Mouse (Mus musculus) retina, postnatal 7 days (tissue): Measurements from ENCODE around the gene Tmem14a.
A peak's percentile ranks its signal among the peaks of the same experiment; 100 is the strongest.
"Not testable (repeated sequence)": the region's sequence is repeated elsewhere in the genome, so short reads cannot be mapped to it uniquely, and the experiment has no call there.

Experiments used
- DNase-seq: peaks from one replicate; pipeline ENCODE4 v3.0.0-alpha.2; 2012; ENCODE audit warnings: low read depth, low spot score

The Tmem14a gene

DNA sequence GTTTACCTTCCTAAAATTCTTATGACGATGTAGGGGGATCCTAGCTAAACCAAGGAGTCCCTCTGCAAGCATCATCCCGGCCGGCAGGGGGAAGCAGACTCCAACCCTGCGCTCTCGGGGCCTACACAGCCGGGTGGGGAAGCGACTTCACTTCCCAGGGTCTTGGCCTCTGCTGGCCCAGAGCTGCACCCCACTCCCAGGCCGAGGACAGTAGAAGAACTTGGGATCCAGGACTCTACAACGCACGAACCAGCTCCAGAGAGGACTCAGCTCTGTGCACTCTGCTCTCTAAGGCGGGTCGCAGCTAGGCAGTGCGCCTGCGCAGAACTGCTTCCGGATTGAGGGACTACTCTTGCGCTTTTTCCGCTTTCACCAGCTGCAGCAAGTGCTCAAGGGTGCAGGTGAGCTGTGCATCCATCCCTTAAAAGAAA is at the start of gene Tmem14a:
Gene Tmem14a (plus strand): TSS at position 87 of the 431 bp plus-strand sequence.
- DNase-seq, result peak; percentile 71

DNA sequence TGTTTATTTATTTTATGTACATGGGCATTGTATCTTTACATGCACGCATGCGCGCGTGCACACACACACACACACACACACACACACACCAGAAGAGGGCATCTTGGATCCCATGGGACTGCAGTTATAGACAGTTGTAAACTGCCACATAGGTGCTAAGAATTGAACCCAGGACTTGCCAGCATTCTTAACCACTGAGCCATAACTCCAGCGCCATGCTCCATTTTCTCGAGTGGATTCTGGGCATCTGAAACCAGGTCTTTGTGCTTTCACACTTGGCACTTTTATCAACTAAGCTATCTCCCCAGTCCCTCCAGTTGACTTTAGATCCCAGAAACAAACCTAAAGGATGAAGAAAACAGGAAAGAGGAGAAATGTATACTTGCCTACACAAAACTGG is 33.2 kb upstream of the Tmem14a start:
- no peak for DNase-seq

DNA sequence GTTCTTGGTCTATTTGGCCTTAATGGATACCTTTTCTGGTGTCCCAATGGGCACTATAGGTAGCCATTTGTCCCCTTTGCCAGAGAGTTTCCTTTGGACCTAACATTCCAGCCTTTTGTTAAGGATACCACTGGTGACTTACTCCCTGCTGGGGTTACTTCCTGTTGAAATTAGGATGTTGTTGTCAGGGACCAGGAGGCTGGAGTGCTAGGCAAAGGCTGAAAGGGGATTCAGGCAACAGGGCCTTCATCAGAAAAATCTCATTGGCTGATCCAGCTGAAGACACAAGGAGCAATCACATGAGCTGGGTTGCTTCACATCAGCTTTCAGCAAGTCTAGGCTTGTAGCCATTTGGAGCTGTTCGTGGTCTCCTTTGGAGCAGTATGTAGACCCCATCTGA is 12.1 kb upstream of the Tmem14a start:
- no peak for DNase-seq

GRCm38 (mm10) chr1:21213537-21213936 is 4.8 kb upstream of the Tmem14a start:
- not testable (repeated sequence) for DNase-seq

DNA sequence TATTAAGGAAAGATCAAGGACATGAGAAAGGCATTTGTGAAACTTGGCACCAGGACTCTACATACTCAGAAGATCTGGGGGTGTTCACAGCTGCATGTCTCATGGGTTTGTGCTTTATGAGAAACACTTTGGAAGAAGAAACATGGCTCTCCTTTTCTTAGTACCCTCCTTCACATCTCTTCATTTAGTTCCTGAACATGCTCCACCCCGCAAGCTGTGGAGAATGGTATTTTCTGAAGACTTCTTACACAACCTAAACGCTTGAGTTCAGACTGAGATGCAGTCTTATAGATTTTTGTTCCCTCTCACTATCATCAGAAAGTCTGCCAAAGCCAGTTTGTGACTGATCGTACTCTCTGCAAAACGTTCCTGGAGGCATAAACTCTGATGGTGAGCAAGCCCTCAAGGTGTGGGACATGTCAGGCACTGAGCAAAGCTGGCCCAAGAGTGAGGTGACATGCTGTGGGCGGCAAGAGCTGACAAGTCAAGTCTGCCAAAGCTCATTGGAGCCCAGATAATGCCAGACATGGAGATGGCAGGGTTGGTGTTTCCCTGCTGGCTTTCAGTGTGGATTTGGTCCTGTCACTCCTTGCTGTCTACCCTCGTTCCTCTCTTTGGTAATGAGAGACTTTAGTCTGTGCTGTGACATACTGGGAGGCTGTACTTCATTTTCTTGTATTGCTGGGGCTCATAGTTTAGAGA is 4.2 kb upstream of the Tmem14a start:
- not testable (repeated sequence) for DNase-seq

GRCm38 (mm10) chr1:21227756-21228395 is 9.5 kb downstream of the Tmem14a start:
- DNase-seq, result no peak

DNA sequence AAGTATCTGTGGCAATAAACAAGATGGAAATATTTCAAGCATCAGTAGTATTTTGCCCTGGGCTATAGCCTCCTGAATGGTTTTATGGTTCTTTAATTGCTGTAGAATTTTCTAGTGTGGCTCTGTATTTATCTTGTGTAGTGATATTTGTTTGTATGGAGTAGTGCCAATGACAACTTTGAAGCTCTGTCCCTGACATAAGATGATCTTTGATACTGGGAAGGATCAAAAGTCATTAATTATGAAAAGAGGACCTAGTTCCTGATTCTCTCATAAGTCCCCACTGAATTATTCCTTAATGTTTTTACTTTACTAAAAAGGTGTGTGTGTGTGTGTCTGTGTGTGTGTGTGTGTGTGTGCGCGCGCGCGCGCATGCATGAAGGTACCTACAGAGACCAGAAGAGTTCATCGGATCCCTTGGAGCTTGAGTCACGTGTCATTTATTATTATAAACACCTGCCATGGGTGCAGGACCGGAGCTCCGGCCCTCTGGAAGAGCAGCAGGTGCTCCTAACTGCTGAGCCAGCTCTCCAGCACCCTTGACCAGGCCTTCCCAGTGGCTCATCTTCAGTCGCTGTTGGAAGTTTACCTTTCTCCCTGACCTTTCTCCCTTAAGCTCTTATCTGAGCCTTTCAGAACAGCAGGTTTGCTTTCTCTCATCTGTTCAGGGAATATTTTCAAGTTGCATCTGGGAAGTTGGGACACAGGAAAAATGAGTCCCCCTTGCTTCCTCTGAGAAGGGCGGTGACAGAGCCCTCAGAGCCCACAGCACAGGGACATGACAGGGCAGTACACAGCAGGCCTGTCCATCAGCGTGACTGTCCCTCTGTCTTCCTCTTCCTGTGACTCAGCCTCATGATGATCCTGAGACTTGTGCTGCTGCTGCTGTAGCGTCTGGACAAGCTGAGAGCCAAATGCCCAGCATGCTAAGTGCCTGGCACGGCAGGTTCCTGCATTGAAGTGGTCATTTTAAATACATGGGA is 10.7 kb downstream of the Tmem14a start:
- not testable (repeated sequence) for DNase-seq

DNA sequence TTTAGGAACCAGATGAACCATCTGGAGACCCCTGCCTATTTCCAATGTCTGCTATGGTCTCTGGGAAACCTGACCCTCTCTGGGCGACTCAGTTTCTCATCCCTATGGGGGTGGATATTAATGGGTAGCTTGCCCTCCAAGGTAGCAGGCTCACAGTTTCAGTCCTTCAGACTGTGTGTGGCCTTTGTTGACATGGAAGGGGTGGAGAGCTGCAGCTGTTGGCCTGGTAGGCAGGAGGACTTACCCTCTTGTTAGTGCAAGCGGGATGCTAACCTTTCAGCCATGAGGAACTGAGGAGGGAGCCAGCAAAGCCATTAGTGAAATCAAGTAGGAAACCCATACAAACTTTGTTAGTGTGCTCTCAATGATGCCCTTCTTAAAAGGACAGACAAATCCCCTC is 12.0 kb downstream of the Tmem14a start:
- DNase-seq, result no peak

GRCm38 (mm10) chr1:21231744-21232464 is 13.5 kb downstream of the Tmem14a start:
- no peak for DNase-seq

- no peak for DNase-seq
These were observed 14.1 kb downstream of the Tmem14a start for GRCm38 (mm10) chr1:21232516-21232915.

GRCm38 (mm10) chr1:21235359-21235758 is 17.0 kb downstream of the Tmem14a start:
- no peak for DNase-seq

GRCm38 (mm10) chr1:21239911-21240898 is 21.8 kb downstream of the Tmem14a start, which contains the start of gene Gsta3:
Gene Gsta3 (plus strand): TSS chr1:21240589.
- DNase-seq, result no peak

DNA sequence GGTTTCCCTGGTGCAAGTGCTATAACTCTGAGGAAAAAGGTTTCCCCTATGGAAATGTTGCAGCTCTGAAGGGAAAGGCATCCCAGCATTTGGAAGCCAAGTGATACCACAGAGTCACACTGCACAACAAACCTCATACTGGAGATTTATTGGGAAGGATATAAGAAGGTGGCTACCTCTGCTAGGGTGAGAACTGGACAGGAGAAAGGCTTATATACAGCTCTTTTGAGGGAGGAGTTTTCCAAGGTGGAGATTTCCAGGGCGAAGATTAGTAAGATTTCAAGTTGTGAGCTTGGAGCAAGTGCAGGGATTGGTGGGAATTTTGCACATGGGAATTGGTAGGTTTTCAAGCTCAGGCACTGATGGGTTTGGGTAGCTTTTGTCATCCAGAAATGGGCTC is 22.7 kb downstream of the Tmem14a start:
- DNase-seq, result no peak

- DNase-seq, result no peak
These were observed 26.1 kb downstream of the Tmem14a start for GRCm38 (mm10) chr1:21244290-21244960.

DNA sequence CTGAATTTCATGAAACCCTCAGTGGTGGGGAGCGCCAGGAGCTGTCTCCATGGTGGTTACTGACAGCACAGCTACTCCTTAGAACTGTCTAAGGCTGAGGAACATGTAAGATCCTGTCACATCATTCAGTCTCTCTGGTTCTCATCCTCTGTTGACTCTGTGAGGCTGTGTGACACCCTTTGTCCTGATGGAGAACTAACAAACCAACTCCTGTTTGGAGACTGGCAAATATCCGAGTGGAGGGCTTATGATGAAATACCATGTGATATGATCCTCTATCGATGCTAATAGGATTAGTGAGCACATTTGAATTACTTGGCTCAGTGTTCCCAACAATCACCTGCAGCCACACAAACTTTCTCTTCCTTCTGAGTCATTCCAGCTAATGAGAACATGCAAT is 27.8 kb downstream of the Tmem14a start:
- no peak for DNase-seq

DNA sequence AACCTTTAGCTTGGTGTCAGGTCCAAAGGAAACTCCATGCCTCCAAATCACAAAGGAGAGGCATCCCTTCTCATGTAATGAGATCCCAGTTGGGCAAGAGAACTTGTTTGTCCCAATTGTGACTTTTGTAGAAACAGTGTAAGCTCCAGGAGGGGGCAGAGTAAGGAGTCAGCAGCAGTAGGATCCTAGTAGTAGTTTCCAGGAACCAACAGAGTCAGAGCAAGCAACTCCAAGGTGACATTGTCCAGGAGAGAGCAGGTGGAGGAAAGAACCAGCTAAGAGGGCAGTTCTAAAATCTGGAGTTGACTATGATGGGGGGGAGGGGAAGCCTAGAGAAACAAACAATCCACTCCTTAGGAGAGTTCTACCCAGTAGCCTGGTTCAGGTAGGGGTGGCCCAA is 29.5 kb downstream of the Tmem14a start:
- DNase-seq, result no peak

DNA sequence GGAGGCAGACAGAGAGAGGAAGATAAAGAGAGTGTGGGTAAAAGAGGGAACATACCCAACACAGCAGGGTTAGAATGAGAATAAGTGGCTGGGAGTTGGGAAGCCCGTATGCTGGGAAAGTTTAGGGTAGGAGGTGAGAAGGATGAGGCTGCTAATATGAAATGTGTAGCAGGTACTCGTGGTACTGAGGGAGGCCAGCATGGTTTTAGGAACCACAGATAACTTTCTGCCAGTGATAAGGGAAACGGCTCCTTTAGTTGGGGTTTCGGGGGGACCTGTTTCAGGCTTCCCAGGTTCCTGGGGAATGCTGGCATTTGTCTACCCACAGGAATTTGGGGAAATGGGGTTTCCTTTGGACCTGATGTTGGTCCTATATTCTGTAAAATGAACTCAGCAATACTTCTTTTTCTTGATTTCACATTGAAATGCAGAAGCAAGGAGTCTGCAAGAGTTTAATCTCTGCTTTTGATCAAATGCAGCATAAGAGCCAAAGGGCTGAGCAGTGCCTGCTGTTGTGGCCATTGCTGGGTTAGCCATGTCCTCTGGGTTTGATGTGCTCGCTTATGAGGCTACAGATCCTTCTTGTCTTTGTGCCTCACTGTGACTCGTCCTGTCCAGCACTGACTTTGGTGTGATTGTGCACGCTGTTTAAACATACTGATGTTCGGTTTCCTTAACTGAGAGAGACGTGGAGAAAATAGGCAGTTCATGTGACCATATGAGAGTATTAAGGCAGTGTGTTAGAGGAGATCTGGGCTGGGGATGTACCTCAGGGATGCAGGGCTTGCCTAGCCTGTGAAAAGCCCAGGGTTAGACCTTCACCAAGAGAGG is 30.4 kb downstream of the Tmem14a start:
- DNase-seq, result no peak

GRCm38 (mm10) chr1:21251661-21252060 is 33.3 kb downstream of the Tmem14a start:
- DNase-seq, result no peak
